Mouse (Mus musculus) spleen, adult 18-20 months (tissue): Measurements from ENCODE around the gene A930004D18Rik.

Source experiments
- DNase-seq, 2 experiments: peaks; one replicate each; pipeline ENCODE4 v3.0.0; 2022; ENCODE audit warnings: mixed read lengths in 2 of 2

A930004D18Rik gene

GRCm38 (mm10) chr2:18037491-18037890 lies at the start of gene A930004D18Rik:
TSS of gene A930004D18Rik (minus strand) at chr2:18037737.
- DNase-seq = no peak

GRCm38 (mm10) chr2:18080182-18080860 lies 42.8 kb upstream of the A930004D18Rik start:
- no peak for DNase-seq

- no peak for DNase-seq
These were observed 34.4 kb upstream of the A930004D18Rik start for GRCm38 (mm10) chr2:18071947-18072346.

- no peak for DNase-seq
These were observed 30.7 kb upstream of the A930004D18Rik start for GRCm38 (mm10) chr2:18068071-18068796.

- DNase-seq = no peak
These were observed 28.9 kb upstream of the A930004D18Rik start for GRCm38 (mm10) chr2:18066436-18066835.

- DNase-seq = no peak
These were observed 28.1 kb upstream of the A930004D18Rik start for GRCm38 (mm10) chr2:18065708-18066030.

GRCm38 (mm10) chr2:18064941-18065707 lies 27.6 kb upstream of the A930004D18Rik start:
- DNase-seq = peak; percentile 67 to 77

- DNase-seq = peak; percentile 87 to 89
These were observed 26.9 kb upstream of the A930004D18Rik start for GRCm38 (mm10) chr2:18064356-18064858.

GRCm38 (mm10) chr2:18063763-18064251 lies 26.3 kb upstream of the A930004D18Rik start:
- DNase-seq = no peak

- no peak for DNase-seq
These were observed 22.9 kb upstream of the A930004D18Rik start for GRCm38 (mm10) chr2:18060396-18060795.

GRCm38 (mm10) chr2:18059891-18060290 lies 22.4 kb upstream of the A930004D18Rik start:
- DNase-seq = no peak

- DNase-seq = no peak
These were observed 21.5 kb upstream of the A930004D18Rik start for GRCm38 (mm10) chr2:18059063-18059462.

GRCm38 (mm10) chr2:18058146-18058708 lies 20.7 kb upstream of the A930004D18Rik start:
- DNase-seq = no peak

- peak; percentile 50 to 66 for DNase-seq
These were observed 20.0 kb upstream of the A930004D18Rik start for GRCm38 (mm10) chr2:18057336-18058145.

GRCm38 (mm10) chr2:18056786-18057255 lies 19.3 kb upstream of the A930004D18Rik start:
- DNase-seq = peak; percentile 86 to 95

- peak; percentile 94 to 95 for DNase-seq
These were observed 18.6 kb upstream of the A930004D18Rik start for GRCm38 (mm10) chr2:18055929-18056785.

- DNase-seq = no peak
These were observed 17.7 kb upstream of the A930004D18Rik start, which contains the start of gene Mllt10 for GRCm38 (mm10) chr2:18055016-18055928. TSS of gene Mllt10 (plus strand) at chr2:18055237.

- DNase-seq = no peak
These were observed 16.5 kb upstream of the A930004D18Rik start for GRCm38 (mm10) chr2:18053951-18054530.
